Mouse (Mus musculus) yolk sac, embryonic 10.5 days (tissue): ENCODE data around the gene Litaf.
"Not testable (repeated sequence)": the region's sequence is repeated elsewhere in the genome, so short reads cannot be mapped to it uniquely, and the experiment has no call there.

Source experiments
- DNase-seq: peaks from one replicate; pipeline ENCODE4 v3.0.0-alpha.2; 2017; ENCODE audit warnings: low spot score

Litaf gene

GRCm38 (mm10) chr16:10991737-10992089 lies 74.2 kb downstream of the Litaf start:
- DNase-seq = peak; percentile 22

- no peak for DNase-seq
These were observed 75.2 kb downstream of the Litaf start for GRCm38 (mm10) chr16:10990763-10991162.

- DNase-seq = no peak
These were observed 76.1 kb downstream of the Litaf start for GRCm38 (mm10) chr16:10989896-10990295.

- peak; percentile 64 for DNase-seq
These were observed 76.6 kb downstream of the Litaf start for GRCm38 (mm10) chr16:10989361-10989760.

- no peak for DNase-seq
These were observed 77.7 kb downstream of the Litaf start for GRCm38 (mm10) chr16:10988261-10988660.

GRCm38 (mm10) chr16:10984534-10984933 lies 81.4 kb downstream of the Litaf start:
- DNase-seq = peak; percentile 30

GRCm38 (mm10) chr16:10981493-10982070 lies 84.4 kb downstream of the Litaf start:
- DNase-seq = peak; percentile 61

GRCm38 (mm10) chr16:10979064-10979803 lies 86.7 kb downstream of the Litaf start:
- DNase-seq = no peak

GRCm38 (mm10) chr16:10977877-10978276 lies 88.1 kb downstream of the Litaf start:
- no peak for DNase-seq

GRCm38 (mm10) chr16:10976202-10976631 lies 89.7 kb downstream of the Litaf start:
- no peak for DNase-seq

GRCm38 (mm10) chr16:10974939-10975338 lies 91.0 kb downstream of the Litaf start:
- no peak for DNase-seq

GRCm38 (mm10) chr16:10974037-10974446 lies 91.9 kb downstream of the Litaf start:
- DNase-seq = no peak

- DNase-seq = peak; percentile 87
These were observed 93.7 kb downstream of the Litaf start for GRCm38 (mm10) chr16:10972259-10972658.

GRCm38 (mm10) chr16:10969944-10970343 lies 96.0 kb downstream of the Litaf start:
- not testable (repeated sequence) for DNase-seq

GRCm38 (mm10) chr16:10969342-10969741 lies 96.6 kb downstream of the Litaf start:
- DNase-seq = no peak

GRCm38 (mm10) chr16:10968299-10968698 lies 97.7 kb downstream of the Litaf start:
- DNase-seq = no peak

- DNase-seq = no peak
These were observed 98.2 kb downstream of the Litaf start for GRCm38 (mm10) chr16:10967756-10968155.

GRCm38 (mm10) chr16:10967013-10967412 lies 98.9 kb downstream of the Litaf start:
- no peak for DNase-seq

GRCm38 (mm10) chr16:10965034-10965433 lies 100.9 kb downstream of the Litaf start:
- DNase-seq = no peak

- DNase-seq = no peak
These were observed 105.0 kb downstream of the Litaf start for GRCm38 (mm10) chr16:10960916-10961315.

GRCm38 (mm10) chr16:10958763-10959440 lies 107.1 kb downstream of the Litaf start:
- DNase-seq = no peak

- not testable (repeated sequence) for DNase-seq
These were observed 107.7 kb downstream of the Litaf start for GRCm38 (mm10) chr16:10958307-10958706.

- no peak for DNase-seq
These were observed 108.2 kb downstream of the Litaf start for GRCm38 (mm10) chr16:10957794-10958193.
